Mouse (Mus musculus) left cerebral cortex, postnatal 25 days (tissue): ENCODE results near the gene Insc. TPM values are rescaled to one million over a fixed set of nuclear protein-coding genes. Genes with fewer than 3 reads are reported as not detected.
"Not testable (repeated sequence)": the region's sequence is repeated elsewhere in the genome, so short reads cannot be mapped to it uniquely, and the experiment has no call there.

Experiments used
- DNase-seq, 2 experiments: peaks; one replicate each; pipeline ENCODE4 v3.0.0; 2022; ENCODE audit warnings: low spot score in 2 of 2, mixed read lengths in 1 of 2
- intact Hi-C: fragments of 180-260 bp; cut with DNase I; formaldehyde crosslinking; loops from one replicate; pipeline ENCODE4 v1.15.1; 2025
- total RNA-seq, 2 experiments: library from RNA; stranded (reverse); gene quantifications; 2 replicates each; pipeline ENCODE4 v1.2.3; 2021

Insc gene
- 1 to 10 TPM; 3.5 to 5.2 TPM for total RNA-seq

DNA sequence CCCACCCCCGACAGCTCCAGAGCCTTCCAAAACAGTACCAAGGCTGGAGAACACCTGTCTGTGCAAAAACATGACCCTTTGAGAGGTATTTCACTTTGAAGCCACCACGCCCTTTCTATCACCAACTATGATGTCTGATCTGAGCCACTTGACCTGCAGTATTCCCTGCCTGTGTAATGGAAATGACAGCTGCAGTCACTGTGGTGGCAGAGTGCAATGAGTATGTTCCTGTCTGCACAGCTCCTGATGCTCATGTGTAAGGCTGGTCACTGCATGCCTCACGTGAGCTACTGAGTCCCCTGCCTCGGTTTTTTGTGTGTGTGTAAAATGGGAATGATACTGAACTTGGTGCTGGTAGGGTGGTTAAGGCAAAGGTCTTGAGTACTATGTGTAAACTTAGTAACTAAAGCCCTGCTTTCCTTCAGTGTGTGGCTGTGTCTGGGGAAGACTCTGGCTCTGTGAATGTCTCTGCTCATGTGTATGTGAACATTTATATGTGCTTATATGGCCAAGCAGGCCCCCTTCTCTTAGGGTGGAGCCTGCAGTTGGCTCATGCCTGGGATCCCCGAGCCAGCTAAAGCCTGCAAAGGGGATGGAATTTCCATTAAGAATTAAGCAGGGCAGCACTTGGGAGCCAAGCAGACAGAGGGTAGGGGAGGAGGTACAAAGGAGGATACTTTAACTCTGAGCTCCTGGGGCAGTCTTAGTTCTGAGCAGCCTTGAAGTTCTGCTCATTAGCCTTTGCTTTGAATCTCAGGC is at the start of gene Insc:
Gene Insc, plus strand, starts transcription at position 673 of the 759 bp plus-strand sequence.
- intact Hi-C loops: no loop called here

GRCm38 (mm10) chr7:114700871-114701270 is 42.6 kb upstream of the Insc start:
- intact Hi-C loops: no loop called here
- no peak for DNase-seq

More for the DNA sequence above, at the start of gene Insc:
- DNase-seq: no peak

- peak; percentile 7 to 11 for DNase-seq
- intact Hi-C loops: no loop called here
Measured at GRCm38 (mm10) chr7:114706716-114707115, 36.8 kb upstream of the Insc start.

DNA sequence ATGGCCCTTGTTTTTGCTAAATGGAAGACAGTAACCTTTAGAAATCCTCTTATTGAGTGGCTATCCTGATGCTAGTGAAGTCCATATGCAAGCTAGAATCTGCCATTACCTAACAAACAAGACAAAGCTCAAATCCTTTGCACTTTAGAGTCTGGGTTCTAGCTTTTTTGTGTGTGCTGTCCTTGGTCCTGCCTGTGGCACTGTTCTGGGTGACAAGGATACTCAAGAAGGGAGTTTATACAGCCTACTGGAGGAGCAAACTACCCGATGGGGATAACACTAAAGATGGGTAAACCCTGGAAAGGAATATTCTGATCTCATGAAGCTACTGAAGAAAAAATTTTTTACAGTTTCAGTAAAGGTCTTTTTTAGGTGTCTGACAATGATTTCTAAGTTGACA is 36.1 kb upstream of the Insc start:
- no peak for DNase-seq
- intact Hi-C loops: no loop called here

DNA sequence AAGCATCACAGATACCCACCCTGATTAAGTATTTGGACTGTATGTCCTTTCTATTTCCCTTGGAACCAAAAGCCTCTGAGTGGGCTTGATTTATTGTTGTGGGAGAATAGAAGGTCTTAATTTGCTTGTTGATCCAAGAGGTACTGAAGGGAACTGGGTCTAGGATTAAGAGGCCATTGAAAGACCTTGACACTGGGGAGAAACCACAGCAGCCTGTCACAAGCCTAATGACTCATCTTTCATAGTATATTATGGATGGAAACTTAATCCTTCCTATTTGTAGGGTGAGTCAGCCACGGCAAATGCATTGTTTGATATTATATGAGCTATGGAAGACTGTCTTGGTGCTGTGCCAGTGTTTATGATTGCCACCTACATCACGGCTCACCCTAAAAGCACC is 33.1 kb upstream of the Insc start:
- DNase-seq: no peak
- intact Hi-C loops: no loop called here

GRCm38 (mm10) chr7:114712523-114712922 is 31.0 kb upstream of the Insc start:
- intact Hi-C loops: no loop called here
- DNase-seq: no peak

DNA sequence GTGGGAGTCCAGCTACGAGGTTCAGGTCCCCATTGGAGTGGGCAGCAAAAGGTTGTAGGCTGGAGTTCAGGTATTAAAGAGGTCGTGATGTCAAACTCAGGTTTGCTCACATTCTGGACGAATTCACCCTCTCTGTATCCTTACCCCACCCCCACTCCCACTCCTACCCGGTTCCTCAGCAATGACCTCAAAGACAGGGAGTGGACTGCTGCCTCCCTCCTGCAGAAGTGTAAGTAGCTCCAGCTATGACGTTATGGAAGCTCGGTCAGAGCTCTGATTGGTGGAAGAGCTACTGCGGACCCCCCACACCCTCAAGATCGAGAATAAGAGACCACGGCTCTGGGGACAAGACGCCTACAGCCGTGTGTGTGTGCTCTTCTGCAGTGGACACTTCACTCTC is 25.2 kb upstream of the Insc start, which contains the start of gene Calcb:
Gene Calcb, plus strand, starts transcription at position 344 of the 400 bp plus-strand sequence.
- DNase-seq: no peak
- intact Hi-C loops: loop anchor here (5.0 kb wide), 1 partner anchor 136 kb away; no protein-coding TSS in a partner anchor

DNA sequence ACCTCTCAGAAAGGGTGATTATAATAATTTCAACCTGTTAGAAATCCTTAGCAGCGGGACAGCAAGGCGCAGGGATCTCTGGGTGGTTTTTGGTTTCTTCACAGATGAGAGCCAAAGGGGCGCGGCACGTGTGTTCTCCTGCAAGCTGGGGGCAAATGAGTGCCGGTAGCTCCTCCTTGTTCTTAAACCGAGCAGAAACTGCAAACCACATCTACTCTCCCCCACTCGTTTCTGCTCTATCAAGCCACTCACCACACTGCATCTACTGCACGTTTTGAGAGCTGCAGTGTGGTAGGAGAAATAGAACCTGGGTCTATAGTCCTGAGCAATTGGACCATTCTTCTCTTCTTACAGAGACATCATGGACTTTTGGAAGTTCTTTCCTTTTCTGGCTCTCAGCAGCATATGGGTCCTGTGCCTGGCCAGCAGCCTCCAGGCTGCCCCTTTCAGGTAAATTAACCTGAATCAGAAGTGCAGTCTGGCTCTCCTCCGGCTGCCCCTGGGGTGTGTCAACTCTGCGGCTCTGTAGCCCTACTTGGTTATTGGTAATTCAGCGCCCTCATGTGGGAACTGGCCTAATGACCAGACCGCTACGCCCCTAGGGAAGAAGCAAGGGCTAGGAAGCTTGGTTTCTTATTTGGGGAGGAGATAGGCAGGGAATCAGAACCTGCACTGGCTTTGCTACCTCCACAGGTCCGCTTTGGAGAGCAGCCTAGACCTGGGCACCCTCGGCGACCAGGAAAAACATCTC is 23.9 kb upstream of the Insc start:
- peak in 1 of 2 experiments; percentile 12 for DNase-seq
- intact Hi-C loops: loop anchor here (5.0 kb wide), 1 partner anchor 137 kb away; no protein-coding TSS in a partner anchor

- intact Hi-C loops, DNase-seq: not testable (repeated sequence)
Measured at GRCm38 (mm10) chr7:114729696-114730095, 13.8 kb upstream of the Insc start.

GRCm38 (mm10) chr7:114731175-114731574 is 12.3 kb upstream of the Insc start:
- DNase-seq: no peak
- intact Hi-C loops: no loop called here

DNA sequence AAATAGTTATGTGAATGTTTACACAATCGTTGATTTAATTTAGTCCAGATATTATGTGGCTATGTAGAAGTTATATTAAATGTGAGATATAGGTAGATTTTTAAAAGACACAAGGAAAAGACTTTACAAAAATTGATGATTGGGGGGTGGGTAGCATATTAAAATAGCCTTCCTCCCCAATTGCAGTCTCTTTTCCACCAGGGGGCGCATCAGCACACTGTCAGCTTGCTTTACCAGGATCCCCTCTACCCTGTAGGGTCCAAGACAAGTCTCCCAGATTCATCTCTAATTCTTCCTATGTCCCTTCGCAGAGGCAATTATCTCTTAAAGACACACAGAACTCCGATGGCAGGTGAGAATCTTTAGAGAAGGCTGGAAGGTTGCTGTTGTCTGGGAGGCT is 11.8 kb upstream of the Insc start:
- not testable (repeated sequence) for DNase-seq
- intact Hi-C loops: loop anchor here (2.0 kb wide), 1 partner anchor 85 kb away; no protein-coding TSS in a partner anchor

- DNase-seq: no peak
- intact Hi-C loops: no loop called here
Measured at GRCm38 (mm10) chr7:114736256-114736655, 7.2 kb upstream of the Insc start.

DNA sequence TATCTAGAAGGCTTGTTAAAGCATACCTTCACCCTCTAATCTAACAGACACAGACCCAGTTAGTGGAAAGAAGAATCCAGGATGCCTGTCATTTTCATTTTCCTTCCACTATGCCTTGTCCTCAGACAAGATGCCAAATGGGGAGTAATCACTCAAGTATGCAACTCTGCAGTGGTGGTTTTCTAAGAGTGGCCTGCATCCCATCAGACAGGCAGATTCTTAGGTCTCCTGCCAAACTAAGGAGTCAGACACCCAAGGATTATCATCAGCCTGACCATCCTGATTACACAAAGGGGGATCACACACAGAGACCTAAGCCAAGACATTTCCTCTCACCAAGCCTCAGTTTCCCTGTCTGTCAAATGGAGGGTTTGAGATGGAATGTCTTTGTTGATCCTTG is 5.3 kb upstream of the Insc start:
- intact Hi-C loops: no loop called here
- no peak for DNase-seq

- no peak for DNase-seq
- intact Hi-C loops: no loop called here
Measured at GRCm38 (mm10) chr7:114740360-114741165, 2.9 kb upstream of the Insc start.

- DNase-seq: no peak
- intact Hi-C loops: no loop called here
Measured at GRCm38 (mm10) chr7:114744639-114745245, 1.2 kb downstream of the Insc start.

DNA sequence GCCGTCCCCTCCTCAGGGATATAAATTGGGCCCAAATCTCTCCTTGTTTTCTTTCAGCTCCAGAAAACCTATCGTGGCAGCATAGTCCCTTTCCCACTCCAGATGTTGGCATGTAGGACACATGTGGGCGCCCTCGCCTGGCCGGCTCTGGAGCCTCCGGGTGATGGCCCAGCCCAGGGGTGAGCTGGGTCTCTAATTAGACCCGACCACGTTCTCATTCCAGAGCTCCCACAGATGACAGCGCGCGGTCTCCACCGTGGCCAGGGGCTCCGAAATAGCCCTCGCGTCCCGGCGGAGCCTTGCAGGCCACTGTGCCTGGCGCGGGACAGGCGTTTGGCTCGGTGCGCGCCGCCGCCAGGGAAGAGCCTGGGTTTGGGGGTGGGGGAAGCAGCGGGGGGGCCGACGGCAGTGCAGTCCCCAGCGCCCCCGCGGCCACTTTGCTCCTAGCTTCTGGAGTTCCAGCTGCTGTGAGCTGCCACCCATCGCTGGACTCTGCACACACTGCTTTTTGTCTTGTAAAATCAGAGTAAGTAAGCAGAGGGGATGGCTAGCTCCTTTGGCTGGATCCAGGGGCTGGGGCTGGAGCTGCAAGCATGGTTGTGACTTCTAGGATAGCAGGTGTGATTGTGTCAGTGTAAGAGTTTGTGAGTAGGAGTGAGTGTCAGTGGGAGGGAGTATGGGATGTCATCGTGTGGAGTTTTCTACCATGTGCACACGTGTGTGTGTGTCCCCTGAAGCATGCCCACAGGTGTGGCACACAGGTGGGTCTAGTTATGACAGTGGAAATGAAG is 2.2 kb downstream of the Insc start:
- no peak for DNase-seq
- intact Hi-C loops: no loop called here

GRCm38 (mm10) chr7:114747596-114747995 is 4.1 kb downstream of the Insc start:
- intact Hi-C loops: no loop called here
- peak in 1 of 2 experiments; percentile 38 for DNase-seq

DNA sequence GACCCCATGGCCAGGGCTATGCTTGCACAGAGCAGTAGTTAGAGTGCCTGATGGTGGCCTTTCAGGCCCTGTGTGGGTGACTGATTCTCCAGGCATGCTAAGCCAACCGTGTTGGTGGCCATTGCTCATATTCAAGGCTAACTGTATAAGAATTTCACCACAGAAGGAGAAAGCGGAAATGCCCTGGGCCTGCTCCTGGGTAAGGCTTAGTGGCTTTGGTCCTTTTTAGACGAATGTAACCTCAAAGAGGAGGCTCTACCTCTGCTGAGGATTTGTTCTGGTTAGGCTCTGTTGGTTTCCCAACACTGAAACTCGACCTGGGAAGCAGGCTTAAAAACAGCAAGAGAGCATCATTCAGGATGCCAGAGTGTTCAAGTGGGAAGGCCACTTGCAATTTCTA is 4.7 kb downstream of the Insc start:
- no peak for DNase-seq
- intact Hi-C loops: no loop called here

- no peak for DNase-seq
- intact Hi-C loops: no loop called here
Measured at GRCm38 (mm10) chr7:114753471-114753870, 10.0 kb downstream of the Insc start.
